Mouse (Mus musculus): ENCODE measurements around the gene Uso1. TPM values are rescaled to one million over a fixed set of nuclear protein-coding genes. Genes with fewer than 3 reads are reported as not detected.
A peak's percentile ranks its signal among the peaks of the same experiment; 100 is the strongest.
"Not testable (repeated sequence)": the region's sequence is repeated elsewhere in the genome, so short reads cannot be mapped to it uniquely, and the experiment has no call there.

Uso1 gene
- total RNA-seq, 2 experiments from 2014 or later, result 81.8 to 98.8 TPM

- no peak for DNase-seq (ENCODE audit: low spot score in 2 of 2)
These were observed 12.3 kb upstream of the Uso1 start for GRCm38 (mm10) chr5:92125446-92125845.

- DNase-seq (ENCODE audit: low spot score in 2 of 2), result no peak
These were observed 10.6 kb upstream of the Uso1 start for GRCm38 (mm10) chr5:92127141-92127625.

- DNase-seq (ENCODE audit: low spot score in 2 of 2), result no peak
These were observed 10.0 kb upstream of the Uso1 start for GRCm38 (mm10) chr5:92127751-92128150.

GRCm38 (mm10) chr5:92128570-92128969 is 9.2 kb upstream of the Uso1 start:
- DNase-seq (ENCODE audit: low spot score in 2 of 2), result no peak

- no peak for DNase-seq (ENCODE audit: low spot score in 2 of 2)
These were observed 8.4 kb upstream of the Uso1 start for GRCm38 (mm10) chr5:92129321-92129768.

GRCm38 (mm10) chr5:92130040-92130682 is 7.6 kb upstream of the Uso1 start:
- no peak for DNase-seq (ENCODE audit: low spot score in 2 of 2)

GRCm38 (mm10) chr5:92132127-92132526 is 5.6 kb upstream of the Uso1 start:
- DNase-seq (ENCODE audit: low spot score in 2 of 2), result no peak

- DNase-seq (ENCODE audit: low spot score in 2 of 2), result not testable (repeated sequence)
These were observed 4.7 kb upstream of the Uso1 start for GRCm38 (mm10) chr5:92133006-92133405.

- no peak for DNase-seq (ENCODE audit: low spot score in 2 of 2)
These were observed 2.8 kb upstream of the Uso1 start for GRCm38 (mm10) chr5:92134934-92135333.

- DNase-seq (ENCODE audit: low spot score in 2 of 2), result no peak
These were observed 1.1 kb upstream of the Uso1 start for GRCm38 (mm10) chr5:92136536-92137238.

GRCm38 (mm10) chr5:92138093-92138621 is 419 bp downstream of the Uso1 start:
- peak; percentile 56 to 60 for DNase-seq (ENCODE audit: low spot score in 2 of 2)

GRCm38 (mm10) chr5:92139191-92139590 is 1.5 kb downstream of the Uso1 start:
- no peak for DNase-seq (ENCODE audit: low spot score in 2 of 2)

- no peak for DNase-seq (ENCODE audit: low spot score in 2 of 2)
These were observed 4.0 kb downstream of the Uso1 start for GRCm38 (mm10) chr5:92141696-92142095.

- no peak for DNase-seq (ENCODE audit: low spot score in 2 of 2)
These were observed 4.7 kb downstream of the Uso1 start for GRCm38 (mm10) chr5:92142481-92142880.

GRCm38 (mm10) chr5:92143665-92144064 is 5.9 kb downstream of the Uso1 start:
- no peak for DNase-seq (ENCODE audit: low spot score in 2 of 2)

GRCm38 (mm10) chr5:92144954-92145708 is 7.4 kb downstream of the Uso1 start:
- DNase-seq (ENCODE audit: low spot score in 2 of 2), result no peak

- DNase-seq (ENCODE audit: low spot score in 2 of 2), result no peak
These were observed 10.5 kb downstream of the Uso1 start for GRCm38 (mm10) chr5:92148248-92148647.

- DNase-seq (ENCODE audit: low spot score in 2 of 2), result no peak
These were observed 11.7 kb downstream of the Uso1 start for GRCm38 (mm10) chr5:92149330-92149982.

- no peak for DNase-seq (ENCODE audit: low spot score in 2 of 2)
These were observed 17.1 kb downstream of the Uso1 start for GRCm38 (mm10) chr5:92154861-92155260.

- no peak for DNase-seq (ENCODE audit: low spot score in 2 of 2)
These were observed 28.2 kb downstream of the Uso1 start for GRCm38 (mm10) chr5:92165976-92166375.
